Mouse (Mus musculus): ENCODE measurements around the gene Ptpro. TPM values are rescaled to one million over a fixed set of nuclear protein-coding genes. Genes with fewer than 3 reads are reported as not detected.
A peak's percentile ranks its signal among the peaks of the same experiment; 100 is the strongest.

The Ptpro gene
- polyA plus RNA-seq, 1 experiment from 2014 or later: 50.3 TPM

- Histone ChIP-seq H3K27ac (replicated peaks) (no peak overlapping the region), H3K9ac (replicated peaks) (no peak overlapping the region), H3K4me2 (replicated peaks) (no peak overlapping the region), H3K36me3 (no peaks in the 10 kb centered on the region; the same call in 1 of the 2 replicates), H3K27me3 (no peaks in the 10 kb centered on the region), H3K4me1 (no peaks in the 10 kb centered on the region), H3K4me3 (no peak overlapping the region), H3K9me3 (no peaks in the 10 kb centered on the region)
- whole genome bisulfite sequencing: 82% methylated on average over 4 of the region's 4 CpGs
- no peak for ATAC-seq (replicated peaks)
These were observed 50.4 kb downstream of the Ptpro start for GRCm38 (mm10) chr6:137302561-137302960.

- Histone ChIP-seq H3K27ac (replicated peaks) (no peak overlapping the region), H3K9me3 (no peaks in the 10 kb centered on the region), H3K9ac (replicated peaks) (no peak overlapping the region), H3K4me3 (no peak overlapping the region), H3K27me3 (no peaks in the 10 kb centered on the region), H3K4me2 (replicated peaks) (no peak overlapping the region), H3K36me3 (no peaks in the 10 kb centered on the region; the same call in 1 of the 2 replicates), H3K4me1 (no peaks in the 10 kb centered on the region)
- no peak for ATAC-seq (replicated peaks)
- 89% methylated on average over 2 of the region's 2 CpGs for WGBS
These were observed 51.7 kb downstream of the Ptpro start for GRCm38 (mm10) chr6:137303824-137304223.

GRCm38 (mm10) chr6:137315265-137315664, 63.1 kb downstream of the Ptpro start:
- ATAC-seq (replicated peaks): no peak
- Histone ChIP-seq H3K27me3 (no peaks in the 10 kb centered on the region), H3K4me1 (peaks cover 15% of the 10 kb centered on the region), H3K9ac (replicated peaks) (no peak overlapping the region), H3K9me3 (no peaks in the 10 kb centered on the region), H3K4me2 (replicated peaks) (no peak overlapping the region), H3K36me3 (no peaks in the 10 kb centered on the region), H3K27ac (replicated peaks) (no peak overlapping the region), H3K4me3 (no peak overlapping the region)
- 67% methylated on average over 4 of the region's 4 CpGs for WGBS

GRCm38 (mm10) chr6:137316358-137316757, 64.2 kb downstream of the Ptpro start:
- 89% methylated on average over 6 of the region's 6 CpGs for WGBS
- Histone ChIP-seq H3K36me3 (no peaks in the 10 kb centered on the region), H3K4me3 (no peak overlapping the region), H3K4me1 (peaks cover 15% of the 10 kb centered on the region), H3K9me3 (no peaks in the 10 kb centered on the region), H3K27me3 (no peaks in the 10 kb centered on the region), H3K27ac (replicated peaks) (no peak overlapping the region), H3K4me2 (replicated peaks) (no peak overlapping the region), H3K9ac (replicated peaks) (no peak overlapping the region)
- ATAC-seq (replicated peaks): no peak

GRCm38 (mm10) chr6:137317509-137317908, 65.4 kb downstream of the Ptpro start:
- no peak overlapping the region for H3K4me3 ChIP-seq
- H3K4me1 ChIP-seq: peaks cover 15% of the 10 kb centered on the region
- H3K36me3 ChIP-seq: no peaks in the 10 kb centered on the region
- H3K27ac ChIP-seq (replicated peaks): peak overlapping the region; percentile 49; the same call in 1 of the 2 replicates
- no peaks in the 10 kb centered on the region for H3K9me3 ChIP-seq
- ATAC-seq (replicated peaks): no peak
- H3K9ac ChIP-seq (replicated peaks): no peak overlapping the region
- no peaks in the 10 kb centered on the region for H3K27me3 ChIP-seq
- WGBS: 66% methylated on average over 6 of the region's 6 CpGs
- H3K4me2 ChIP-seq (replicated peaks): no peak overlapping the region

- Histone ChIP-seq H3K36me3 (no peaks in the 10 kb centered on the region), H3K4me2 (replicated peaks) (no peak overlapping the region), H3K9me3 (no peaks in the 10 kb centered on the region), H3K27ac (replicated peaks) (peak overlapping the region; percentile 49), H3K4me1 (peaks cover 15% of the 10 kb centered on the region), H3K4me3 (no peak overlapping the region), H3K27me3 (no peaks in the 10 kb centered on the region), H3K9ac (replicated peaks) (no peak overlapping the region)
- ATAC-seq (replicated peaks): peak; percentile 73
- 66% methylated on average over 12 of the region's 12 CpGs for WGBS
These were observed 66.2 kb downstream of the Ptpro start for GRCm38 (mm10) chr6:137318242-137318861.

GRCm38 (mm10) chr6:137319658-137320057, 67.5 kb downstream of the Ptpro start:
- Histone ChIP-seq H3K4me1 (peaks cover 15% of the 10 kb centered on the region), H3K27me3 (no peaks in the 10 kb centered on the region), H3K27ac (replicated peaks) (no peak overlapping the region), H3K9ac (replicated peaks) (no peak overlapping the region), H3K36me3 (no peaks in the 10 kb centered on the region), H3K4me3 (no peak overlapping the region), H3K4me2 (replicated peaks) (no peak overlapping the region), H3K9me3 (no peaks in the 10 kb centered on the region)
- ATAC-seq (replicated peaks): no peak
- 0% methylated on average over 1 of the region's 1 CpGs for WGBS

- no peaks in the 10 kb centered on the region for H3K9me3 ChIP-seq
- no peaks in the 10 kb centered on the region for H3K27me3 ChIP-seq
- H3K27ac ChIP-seq (replicated peaks): no peak overlapping the region
- WGBS: 18% methylated on average over 9 of the region's 9 CpGs
- peaks cover 7% of the 10 kb centered on the region for H3K4me1 ChIP-seq
- ATAC-seq (replicated peaks): no peak
- 0 out of 2 replicates have a peak overlapping the region, but pooled peaks have one; percentile 0 for H3K4me2 ChIP-seq (replicated peaks)
- H3K9ac ChIP-seq (replicated peaks): no peak overlapping the region
- no peak overlapping the region for H3K4me3 ChIP-seq
- H3K36me3 ChIP-seq: no peaks in the 10 kb centered on the region
These were observed 75.6 kb downstream of the Ptpro start for GRCm38 (mm10) chr6:137327718-137328117.

- no peaks in the 10 kb centered on the region for H3K36me3 ChIP-seq
- peaks cover 7% of the 10 kb centered on the region for H3K4me1 ChIP-seq
- WGBS: 74% methylated on average over 4 of the region's 4 CpGs
- no peak for ATAC-seq (replicated peaks)
- no peaks in the 10 kb centered on the region for H3K9me3 ChIP-seq
- H3K27ac ChIP-seq (replicated peaks): no peak overlapping the region
- no peaks in the 10 kb centered on the region for H3K27me3 ChIP-seq
- H3K9ac ChIP-seq (replicated peaks): no peak overlapping the region
- no peak overlapping the region for H3K4me3 ChIP-seq
- H3K4me2 ChIP-seq (replicated peaks): no peak overlapping the region
These were observed 76.1 kb downstream of the Ptpro start for GRCm38 (mm10) chr6:137328228-137328627.

- Histone ChIP-seq H3K4me2 (replicated peaks) (no peak overlapping the region), H3K27ac (replicated peaks) (no peak overlapping the region), H3K4me1 (peaks cover 7% of the 10 kb centered on the region), H3K27me3 (no peaks in the 10 kb centered on the region), H3K4me3 (no peak overlapping the region), H3K9me3 (no peaks in the 10 kb centered on the region), H3K9ac (replicated peaks) (no peak overlapping the region), H3K36me3 (no peaks in the 10 kb centered on the region)
- 47% methylated on average over 5 of the region's 5 CpGs for WGBS
- ATAC-seq (replicated peaks): no peak
These were observed 78.7 kb downstream of the Ptpro start for GRCm38 (mm10) chr6:137330782-137331181.

- Histone ChIP-seq H3K9ac (replicated peaks) (no peak overlapping the region), H3K36me3 (no peaks in the 10 kb centered on the region), H3K27ac (replicated peaks) (no peak overlapping the region), H3K4me3 (no peak overlapping the region), H3K4me1 (peaks cover 7% of the 10 kb centered on the region), H3K9me3 (no peaks in the 10 kb centered on the region), H3K4me2 (replicated peaks) (no peak overlapping the region), H3K27me3 (no peaks in the 10 kb centered on the region)
- no peak for ATAC-seq (replicated peaks)
- 80% methylated on average over 3 of the region's 3 CpGs for WGBS
These were observed 79.7 kb downstream of the Ptpro start for GRCm38 (mm10) chr6:137331826-137332225.

GRCm38 (mm10) chr6:137339071-137339470, 87.0 kb downstream of the Ptpro start:
- H3K36me3 ChIP-seq: no peaks in the 10 kb centered on the region; the same call in 1 of the 2 replicates
- no peak overlapping the region for H3K27ac ChIP-seq (replicated peaks)
- H3K27me3 ChIP-seq: no peaks in the 10 kb centered on the region
- no peaks in the 10 kb centered on the region for H3K9me3 ChIP-seq
- no peak overlapping the region for H3K4me2 ChIP-seq (replicated peaks)
- ATAC-seq (replicated peaks): no peak
- no peak overlapping the region for H3K9ac ChIP-seq (replicated peaks)
- no peak overlapping the region for H3K4me3 ChIP-seq
- 0 out of 2 replicates have a peak, but pooled peaks cover 9% of the 10 kb centered on the region for H3K4me1 ChIP-seq
- 49% methylated on average over 4 of the region's 4 CpGs for WGBS

Measured in forebrain, embryonic 15.5 days (tissue).